Mouse (Mus musculus) macrophage (primary cell): ENCODE measurements around the gene Ep300. TPM values are rescaled to one million over a fixed set of nuclear protein-coding genes. Genes with fewer than 3 reads are reported as not detected.

Experiments
- H3K27ac ChIP-seq: fragments of 350-480 bp; formaldehyde crosslinking; 2 replicates; pipeline ENCODE4 v1.9.0; 2021
- H3K36me3 ChIP-seq: fragments of 350-480 bp; formaldehyde crosslinking; 2 replicates; pipeline ENCODE4 v1.9.0; 2021; ENCODE audit errors: inconsistent target
- H3K4me3 ChIP-seq: fragments of 350-480 bp; formaldehyde crosslinking; 2 replicates; pipeline ENCODE4 v1.9.0; 2021; ENCODE audit errors: inconsistent target
- H3K79me2 ChIP-seq: fragments of 350-480 bp; formaldehyde crosslinking; 2 replicates; pipeline ENCODE4 v1.9.0; 2021; ENCODE audit errors: inconsistent target
- WGBS: methylation state at CpG from one replicate; pipeline ENCODE4 v1.1.7; 2026; ENCODE audit warnings: inconsistent platforms; ENCODE audit not compliant: missing documents; 5-methylcytosine and 5-hydroxymethylcytosine counted together
- polyA plus RNA-seq: library from polyadenylated mRNA; stranded (reverse); fragments of 250-400 nt; gene quantifications from 3 replicates; pipeline ENCODE4 v1.2.4, GENCODE M21; 2018; ENCODE audit warnings: inconsistent platforms

The Ep300 gene
- polyA plus RNA-seq, 1 experiment from 2014 or later = 31.6 TPM

GRCm38 (mm10) chr15:81663281-81663680 is 78.1 kb downstream of the Ep300 start:
- WGBS = 89% methylated on average over 8 of the region's 10 CpGs
- Histone ChIP-seq H3K36me3 (peaks cover 8% of the 10 kb centered on the region), H3K79me2 (peaks cover 23% of the 10 kb centered on the region), H3K27ac (no peak overlapping the region), H3K4me3 (peak overlapping the region; percentile 99; the same call in 1 of the 2 replicates)

- peaks cover 23% of the 10 kb centered on the region for H3K79me2 ChIP-seq
- WGBS = 1% methylated on average over 44 of the region's 55 CpGs
- H3K4me3 ChIP-seq = peak within 1 kb of the TSS; percentile 99
- H3K27ac ChIP-seq = peak within 1 kb of the TSS; percentile 57
- H3K36me3 ChIP-seq = peaks cover 14% of the 10 kb centered on the region
Measured at GRCm38 (mm10) chr15:81663697-81664561, 78.8 kb downstream of the Ep300 start, which contains the start of gene L3mbtl2. Gene L3mbtl2, plus strand, starts transcription at chr15:81663889.

- Histone ChIP-seq H3K79me2 (peaks cover 23% of the 10 kb centered on the region), H3K27ac (no peak overlapping the region), H3K36me3 (peaks cover 23% of the 10 kb centered on the region), H3K4me3 (no peak overlapping the region)
- 87% methylated on average over 10 of the region's 10 CpGs for WGBS
Measured at GRCm38 (mm10) chr15:81666957-81667356, 81.8 kb downstream of the Ep300 start.

DNA sequence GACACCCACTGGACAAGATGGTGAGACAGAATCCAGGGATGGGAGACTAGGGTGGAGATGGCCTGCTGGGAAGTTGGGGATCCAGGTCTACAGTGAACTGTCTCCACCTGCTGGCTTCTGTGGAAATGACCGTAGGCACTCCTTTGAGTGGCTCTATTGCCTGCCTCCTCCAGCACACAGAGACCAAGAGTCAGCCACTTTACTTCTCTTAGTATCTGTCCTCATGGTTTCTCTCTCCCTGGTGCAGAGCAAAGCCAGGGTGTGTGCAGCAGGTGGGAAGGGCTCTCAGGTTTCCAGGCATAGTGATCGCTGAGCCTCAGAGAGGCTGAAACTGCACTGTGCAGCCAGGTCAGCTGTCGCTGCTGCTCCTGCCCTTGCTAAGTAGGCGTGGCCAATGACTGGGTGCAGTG is 85.1 kb downstream of the Ep300 start:
- no peak overlapping the region for H3K27ac ChIP-seq
- WGBS = 96% methylated on average over 4 of the region's 4 CpGs
- peaks cover 23% of the 10 kb centered on the region for H3K36me3 ChIP-seq
- H3K79me2 ChIP-seq = peaks cover 11% of the 10 kb centered on the region
- H3K4me3 ChIP-seq = no peak overlapping the region

DNA sequence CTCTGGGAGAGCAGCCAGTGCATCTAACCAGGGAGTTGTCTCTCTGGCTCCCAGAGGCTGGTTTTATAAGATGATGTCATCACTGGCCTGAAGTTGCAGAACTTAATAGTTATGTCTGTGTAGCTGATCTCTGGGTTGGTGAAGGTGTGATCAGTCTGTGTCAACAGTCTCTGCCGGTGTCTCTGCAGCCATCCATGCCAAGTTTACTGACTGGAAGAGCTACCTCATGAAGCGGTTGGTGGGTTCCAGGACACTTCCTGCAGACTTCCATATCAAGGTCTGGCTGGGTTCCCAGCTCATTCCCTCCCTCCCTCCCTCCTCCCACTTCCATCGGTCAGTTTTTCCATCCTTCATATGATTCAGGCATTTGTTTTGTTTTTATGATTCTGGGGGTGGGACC is 91.5 kb downstream of the Ep300 start:
- 88% methylated on average over 3 of the region's 3 CpGs for WGBS
- no peaks in the 10 kb centered on the region for H3K36me3 ChIP-seq
- no peak overlapping the region for H3K4me3 ChIP-seq
- H3K79me2 ChIP-seq = no peaks in the 10 kb centered on the region
- H3K27ac ChIP-seq = no peak overlapping the region

GRCm38 (mm10) chr15:81680301-81680805 is 95.2 kb downstream of the Ep300 start:
- 100% methylated on average over 4 of the region's 4 CpGs for WGBS
- Histone ChIP-seq H3K79me2 (no peaks in the 10 kb centered on the region), H3K36me3 (peaks cover 34% of the 10 kb centered on the region), H3K4me3 (no peak overlapping the region), H3K27ac (no peak overlapping the region)

DNA sequence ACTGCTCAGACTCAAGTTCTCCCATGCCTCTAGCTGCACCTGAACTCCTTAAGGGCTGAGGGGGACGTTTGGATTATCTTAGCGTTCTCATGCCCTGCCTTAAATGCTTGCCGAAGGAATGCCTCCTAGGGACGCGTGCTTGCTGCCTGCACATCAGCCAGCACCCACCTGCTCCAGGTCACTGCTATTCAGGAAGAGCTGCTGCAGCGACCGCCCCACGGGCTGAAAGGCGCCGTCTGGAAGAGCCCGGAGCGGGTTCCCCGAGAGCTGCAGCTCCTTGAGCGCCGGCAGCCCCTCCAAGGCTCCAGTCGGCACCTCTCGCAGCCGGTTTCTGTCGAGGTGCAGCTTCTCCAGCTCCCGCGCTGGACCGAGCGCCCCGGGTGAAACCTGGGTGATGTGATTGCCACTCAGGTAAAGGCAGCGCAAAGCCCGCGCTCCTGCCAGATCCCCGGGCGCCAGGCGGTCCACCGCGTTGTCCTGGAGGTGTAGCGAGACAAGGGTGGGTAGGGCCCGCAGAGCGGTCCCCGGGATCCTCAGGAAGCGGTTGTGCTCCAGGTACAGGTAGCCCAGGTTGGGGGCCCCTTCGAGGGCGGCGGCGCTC is 108.3 kb downstream of the Ep300 start:
- H3K4me3 ChIP-seq = no peak overlapping the region
- H3K36me3 ChIP-seq = no peaks in the 10 kb centered on the region
- no peak overlapping the region for H3K27ac ChIP-seq
- H3K79me2 ChIP-seq = no peaks in the 10 kb centered on the region
- 11% methylated on average over 41 of the region's 41 CpGs for WGBS

DNA sequence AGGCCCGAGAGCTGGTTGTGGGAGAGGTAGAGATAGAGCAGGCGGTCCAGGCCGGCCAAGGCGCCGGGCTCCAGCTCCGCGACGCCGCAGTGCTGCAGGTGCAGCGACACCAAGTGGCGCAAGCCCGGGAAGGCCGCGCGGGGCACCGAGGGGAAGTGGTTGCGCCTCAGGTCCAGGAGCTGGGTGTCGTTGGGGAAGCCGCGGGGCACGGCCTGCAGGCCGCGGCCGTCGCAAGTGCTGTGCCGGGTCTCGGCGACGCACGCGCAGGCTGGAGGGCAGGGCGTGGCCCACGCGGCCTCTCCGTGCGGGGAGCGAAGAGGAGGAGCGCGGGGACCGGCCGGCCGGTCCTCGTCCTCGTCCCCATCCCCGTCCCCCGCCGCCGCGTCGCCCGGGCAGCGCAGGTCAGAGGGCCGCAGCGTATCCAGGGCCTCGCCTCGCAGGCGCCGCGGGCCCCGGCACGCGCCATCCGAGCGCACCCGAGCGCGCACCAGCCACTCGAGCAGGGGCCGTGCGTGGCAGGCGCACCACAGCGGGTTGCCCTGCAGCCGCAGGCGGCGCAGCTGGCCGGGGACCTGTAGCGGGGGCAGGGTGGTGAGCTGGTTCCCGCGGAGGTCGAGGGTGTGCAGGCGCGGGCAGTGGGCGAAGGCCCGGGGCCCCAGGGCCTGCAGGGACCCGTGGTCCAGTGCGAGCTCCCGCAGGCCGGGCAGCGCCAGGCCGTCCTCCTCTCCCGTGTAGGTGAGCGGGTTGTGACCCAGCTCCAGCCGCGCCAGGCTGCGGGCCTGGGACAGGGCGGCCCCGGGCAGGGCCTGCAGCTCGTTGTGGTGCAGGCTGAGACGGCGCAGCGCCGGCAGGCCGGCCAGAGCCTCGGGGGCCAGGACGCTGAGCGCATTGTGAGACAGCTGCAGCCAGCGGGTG is 109.1 kb downstream of the Ep300 start:
- 3% methylated on average over 94 of the region's 107 CpGs for WGBS

GRCm38 (mm10) chr15:81694891-81695290 is 109.7 kb downstream of the Ep300 start:
- Histone ChIP-seq H3K79me2 (no peaks in the 10 kb centered on the region), H3K27ac (no peak overlapping the region), H3K36me3 (no peaks in the 10 kb centered on the region), H3K4me3 (no peak overlapping the region)
- 94% methylated on average over 8 of the region's 19 CpGs for WGBS

More for the DNA sequence above, 109.1 kb downstream of the Ep300 start:
- Histone ChIP-seq H3K27ac (no peak overlapping the region), H3K4me3 (no peak overlapping the region), H3K36me3 (no peaks in the 10 kb centered on the region), H3K79me2 (no peaks in the 10 kb centered on the region)

DNA sequence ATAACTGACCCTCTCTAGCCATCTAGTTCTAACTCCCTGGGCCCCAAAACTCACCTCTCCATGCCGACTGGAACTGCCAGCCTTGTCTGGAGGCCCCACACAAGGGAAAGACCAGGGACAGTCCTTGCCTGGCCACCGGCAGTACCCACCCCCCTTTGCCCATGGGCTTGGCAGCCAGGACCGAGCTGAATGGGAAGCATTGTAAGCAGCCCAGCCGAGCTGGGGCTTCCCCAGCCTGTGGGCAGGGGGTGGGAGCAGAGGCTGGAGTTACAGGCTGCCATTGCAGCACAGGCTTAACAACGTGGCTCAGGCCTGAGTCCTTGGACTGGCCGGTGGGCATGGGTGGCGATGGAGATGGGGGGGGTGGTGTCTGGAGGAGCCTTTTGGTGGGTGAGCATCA is 112.0 kb downstream of the Ep300 start, which contains the start of gene Chadl:
Gene Chadl, minus strand, starts transcription at position 113 of the 400 bp plus-strand sequence.
- no peak within 1 kb of the TSS for H3K27ac ChIP-seq
- no peak within 1 kb of the TSS for H3K4me3 ChIP-seq
- no peaks in the 10 kb centered on the region for H3K36me3 ChIP-seq
- 79% methylated on average over 7 of the region's 7 CpGs for WGBS
- H3K79me2 ChIP-seq = no peaks in the 10 kb centered on the region

DNA sequence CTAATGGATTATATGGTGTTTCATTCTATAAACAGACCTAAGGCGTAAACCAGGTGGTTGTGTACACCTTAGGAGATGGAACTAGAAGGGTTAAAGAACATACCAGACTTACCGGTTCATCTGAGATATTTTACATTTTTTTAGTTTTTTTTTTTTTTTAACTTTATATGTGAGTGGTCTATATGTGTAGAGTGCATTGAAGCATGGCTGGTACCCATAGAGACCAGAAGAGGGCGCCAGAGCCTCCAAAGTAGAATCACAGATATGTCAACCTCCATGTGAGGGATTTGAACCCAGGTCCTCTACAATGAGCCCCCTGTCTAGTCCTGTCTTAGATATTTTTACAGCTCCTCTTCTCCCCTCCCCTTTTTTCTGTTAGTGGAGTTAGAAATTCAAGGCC is 112.7 kb downstream of the Ep300 start:
- Histone ChIP-seq H3K36me3 (no peaks in the 10 kb centered on the region), H3K4me3 (no peak overlapping the region), H3K27ac (no peak overlapping the region), H3K79me2 (no peaks in the 10 kb centered on the region)
- WGBS = 67% methylated on average over 3 of the region's 3 CpGs

DNA sequence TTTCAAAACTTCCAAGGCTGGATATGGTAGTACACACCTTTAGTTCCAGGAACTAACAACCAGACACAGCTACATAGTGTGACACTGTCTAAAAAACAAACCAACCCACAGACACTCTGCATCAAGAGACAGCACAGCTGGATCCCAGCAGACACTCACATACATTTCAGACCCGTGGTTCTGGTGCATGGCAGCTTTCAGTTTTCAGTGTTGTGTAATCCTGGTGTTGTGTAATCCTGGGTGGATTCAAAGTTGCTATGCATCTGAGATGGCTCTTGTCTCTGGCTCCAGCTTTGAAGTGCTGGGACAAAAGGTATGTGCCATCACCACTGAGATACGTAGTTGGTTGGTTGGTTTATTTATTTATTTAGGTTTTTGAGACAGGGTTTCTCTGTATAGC is 113.4 kb downstream of the Ep300 start:
- H3K36me3 ChIP-seq = no peaks in the 10 kb centered on the region
- no peak overlapping the region for H3K4me3 ChIP-seq
- H3K79me2 ChIP-seq = no peaks in the 10 kb centered on the region
- H3K27ac ChIP-seq = no peak overlapping the region
- 15% methylated on average over 2 of the region's 2 CpGs for WGBS

DNA sequence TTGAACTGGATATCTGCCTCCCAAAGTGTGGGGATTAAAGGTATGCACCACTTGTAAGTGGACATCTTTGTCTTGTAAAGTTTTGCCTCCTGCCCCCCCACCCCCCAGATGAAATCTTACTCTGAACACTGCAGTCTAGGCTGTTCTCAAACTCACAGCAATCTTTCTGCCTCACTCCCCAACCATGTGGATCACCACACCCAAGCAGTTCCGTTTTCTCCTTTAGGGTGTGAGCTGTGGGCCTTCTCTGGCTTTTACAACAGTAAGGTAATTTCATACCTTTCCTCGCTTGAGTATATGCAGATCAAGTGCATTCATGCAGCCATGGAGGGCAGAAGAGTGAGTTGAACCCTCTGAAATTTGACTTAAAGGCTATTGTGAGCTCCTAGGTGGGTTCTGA is 115.0 kb downstream of the Ep300 start:
- Histone ChIP-seq H3K4me3 (no peak overlapping the region), H3K36me3 (peaks cover 15% of the 10 kb centered on the region), H3K27ac (no peak overlapping the region), H3K79me2 (no peaks in the 10 kb centered on the region)
- 85% methylated on average over 2 of the region's 2 CpGs for WGBS

DNA sequence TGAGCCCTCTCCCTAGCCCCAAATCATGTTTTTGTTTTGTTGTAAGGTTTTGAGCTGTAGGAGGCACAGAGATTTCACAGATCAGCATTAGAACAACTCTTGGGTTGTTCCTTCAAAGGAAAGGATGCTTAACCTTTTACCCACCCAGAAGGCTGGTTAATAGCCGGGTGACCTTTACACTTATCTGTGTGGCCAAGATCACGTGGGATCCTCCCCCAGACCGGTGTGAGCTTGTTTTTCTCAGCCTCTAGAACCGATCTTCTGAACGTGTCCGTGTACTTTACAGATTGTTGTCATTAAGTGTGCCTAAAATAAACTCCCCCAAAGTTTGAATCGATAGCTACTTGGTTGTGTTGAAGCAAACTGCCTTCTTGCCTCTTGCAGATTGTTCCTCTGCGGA is 115.5 kb downstream of the Ep300 start:
- peaks cover 20% of the 10 kb centered on the region for H3K36me3 ChIP-seq
- H3K27ac ChIP-seq = no peak overlapping the region
- no peaks in the 10 kb centered on the region for H3K79me2 ChIP-seq
- H3K4me3 ChIP-seq = no peak overlapping the region
- 94% methylated on average over 8 of the region's 8 CpGs for WGBS
